Mouse (Mus musculus) kidney, adult 9 months (tissue): Measurements from ENCODE around the gene Hoxc9.

Experiments
- DNase-seq: peaks from one replicate; pipeline ENCODE4 v3.0.0; 2022

The Hoxc9 gene

GRCm38 (mm10) chr15:102956906-102957305, 19.3 kb upstream of the Hoxc9 start:
- no peak for DNase-seq

- no peak for DNase-seq
Observed at GRCm38 (mm10) chr15:102959663-102960191, 16.5 kb upstream of the Hoxc9 start.

- DNase-seq, result no peak
Observed at GRCm38 (mm10) chr15:102961728-102962127, 14.5 kb upstream of the Hoxc9 start.

GRCm38 (mm10) chr15:102962492-102962891, 13.7 kb upstream of the Hoxc9 start:
- DNase-seq, result no peak

- no peak for DNase-seq
Observed at GRCm38 (mm10) chr15:102963259-102963658, 13.0 kb upstream of the Hoxc9 start.

- peak; percentile 75 for DNase-seq
Observed at GRCm38 (mm10) chr15:102963671-102964640, 12.3 kb upstream of the Hoxc9 start.

GRCm38 (mm10) chr15:102965003-102965891, 11.0 kb upstream of the Hoxc9 start:
- DNase-seq, result no peak

- DNase-seq, result peak; percentile 96
Observed at GRCm38 (mm10) chr15:102965892-102966775, 10.1 kb upstream of the Hoxc9 start.

GRCm38 (mm10) chr15:102966776-102967311, 9.4 kb upstream of the Hoxc9 start, which contains the start of gene Hoxc10:
Hoxc10 (plus strand) TSS chr15:102966796.
- no peak for DNase-seq

- DNase-seq, result no peak
Observed at GRCm38 (mm10) chr15:102967312-102967510, 9.0 kb upstream of the Hoxc9 start, which contains the start of gene Hoxc5. Hoxc5 (plus strand) TSS chr15:102967443.

GRCm38 (mm10) chr15:102967511-102968397, 8.5 kb upstream of the Hoxc9 start:
- DNase-seq, result no peak

- DNase-seq, result no peak
Observed at GRCm38 (mm10) chr15:102969296-102969695, 6.9 kb upstream of the Hoxc9 start.

- no peak for DNase-seq
Observed at GRCm38 (mm10) chr15:102970740-102971139, 5.5 kb upstream of the Hoxc9 start.

GRCm38 (mm10) chr15:102972254-102972653, 4.0 kb upstream of the Hoxc9 start:
- no peak for DNase-seq

- DNase-seq, result no peak
Observed at GRCm38 (mm10) chr15:102972753-102973152, 3.5 kb upstream of the Hoxc9 start.

- no peak for DNase-seq
Observed at GRCm38 (mm10) chr15:102975034-102975433, 1.2 kb upstream of the Hoxc9 start.

- DNase-seq, result no peak
Observed at GRCm38 (mm10) chr15:102975688-102976111, 539 bp upstream of the Hoxc9 start.

GRCm38 (mm10) chr15:102976631-102977422, 588 bp downstream of the Hoxc9 start:
- no peak for DNase-seq

- no peak for DNase-seq
Observed at GRCm38 (mm10) chr15:102977423-102977974, 1.3 kb downstream of the Hoxc9 start.
